8 mouse cellular contexts compared by ENCODE assay signal in the genomic region with DNA sequence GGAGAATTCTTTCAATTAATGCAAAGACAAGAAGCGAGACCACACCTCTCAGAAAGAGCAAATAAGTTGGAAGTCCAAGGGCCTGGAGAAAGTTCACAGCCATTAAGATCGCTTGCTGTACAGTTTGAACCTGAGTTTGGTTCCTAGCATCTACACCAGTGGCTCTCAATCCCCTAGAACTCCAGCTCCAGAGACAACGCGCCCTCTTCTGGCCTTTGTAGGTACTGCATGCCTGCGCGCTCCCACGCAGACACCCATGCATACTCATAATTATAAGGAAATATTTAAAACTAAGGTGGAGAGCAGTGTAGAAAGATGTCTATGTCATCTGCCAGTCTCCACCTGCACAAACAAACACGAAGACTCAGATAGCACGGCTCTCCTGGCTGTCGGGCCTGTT.
A peak's percentile ranks its signal among the peaks of the same experiment; 100 is the strongest.
DNase-seq lines count a peak whose midpoint lies in the region; ATAC-seq and TF ChIP-seq lines count a peak whose summit lies in the region.

No protein-coding gene starts in this region.

- H3K4me1 ChIP-seq in G1E (ENCODE audit: insufficient read depth, low read depth, low read length): no peaks in the 10 kb centered on the region

- H3K4me3 ChIP-seq in G1E (ENCODE audit: low read depth, low read length): no peak overlapping the region

- H3K9me3 ChIP-seq in G1E (replicated peaks): no peaks in the 10 kb centered on the region

- DNase-seq in CD4-positive, CD25-positive, alpha-beta regulatory T cell, adult 2 months (ENCODE audit: low read depth, low spot score): peak; percentile 61
- DNase-seq in kidney, adult 9 months: peak; percentile 46
- DNase-seq in kidney, adult 11 months: no peak
- no peak for DNase-seq in G1E (ENCODE audit: low spot score)
- DNase-seq in embryo, embryonic 10.5 days (ENCODE audit: low spot score): peak; percentile 55
- DNase-seq in lung, postnatal 10 days: peak; percentile 47
- peak; percentile 64 for DNase-seq in thymus, postnatal 14 days

- H3K36me3 ChIP-seq in G1E (replicated peaks): no peaks in the 10 kb centered on the region

- no peaks in the 10 kb centered on the region for H3K27me3 ChIP-seq in G1E (ENCODE audit: insufficient read depth, low read length)

- no peak for ATAC-seq in CD4-positive, CD25-positive, alpha-beta regulatory T cell, adult 4 months
- no peak for ATAC-seq in G1E (ENCODE audit: extremely low read depth, insufficient number of reproducible peaks, low FRiP score, poor library complexity, severe bottlenecking)

- TF ChIP-seq CTCF in G1E (IDR thresholded peaks at IDR 0.05; ENCODE audit: low read depth, low read length): peak; percentile 87

Comparison
In these comparisons a context has a peak if more than half of its experiments do, and no peak if none do; other contexts are left out.
1. DNase-seq: peak in CD4-positive, CD25-positive, alpha-beta regulatory T cell, adult 2 months (single experiment), kidney, adult 9 months (single experiment), embryo, embryonic 10.5 days (single experiment), lung, postnatal 10 days (single experiment) and thymus, postnatal 14 days (single experiment); none in kidney, adult 11 months (single experiment) and G1E (single experiment).